Mouse (Mus musculus): ENCODE results near the gene Nfia.

The Nfia gene

DNA sequence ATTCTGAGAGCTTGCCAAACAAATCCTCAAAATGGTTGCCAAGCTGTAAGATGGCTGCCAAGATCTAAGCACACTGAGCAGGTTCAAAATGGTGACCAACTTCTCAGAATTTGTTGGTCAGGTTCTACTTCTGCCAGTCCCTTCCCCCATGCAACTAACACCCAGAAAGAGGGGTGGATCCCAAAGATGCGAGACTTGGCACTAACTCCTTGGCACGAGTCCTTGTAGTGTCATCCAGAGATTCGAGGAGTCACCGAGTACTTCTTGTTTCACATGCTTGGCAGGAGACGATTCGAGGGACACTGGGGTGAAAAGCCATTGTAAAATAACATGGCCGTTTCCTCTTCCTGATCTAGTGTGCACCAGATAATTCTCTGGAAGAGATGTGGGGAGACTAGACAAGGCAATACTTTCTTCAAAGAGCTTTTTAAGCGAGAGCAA lies 151.4 kb downstream of the Nfia start:
- TF ChIP-seq NANOG (IDR thresholded peaks at IDR 0.05; ENCODE audit: borderline replicate concordance, low read length) (no peak), CTCF (conservative IDR thresholded peaks at IDR 0.05; ENCODE audit: low read length) (no peak), POU5F1 (IDR thresholded peaks at IDR 0.05; ENCODE audit: borderline replicate concordance, low read length) (no peak)
- Histone ChIP-seq H3K4me1 (replicated peaks; ENCODE audit: low read depth, low read length) (no peaks in the 10 kb centered on the region), H3K4me3 (replicated peaks; ENCODE audit: low read length) (no peak overlapping the region), H3K9me3 (ENCODE audit: low read length) (peaks cover 5% of the 10 kb centered on the region; the same call in 1 of the 2 replicates), H3K36me3 (ENCODE audit: insufficient read depth, low read length) (no peaks in the 10 kb centered on the region), H3K27me3 (ENCODE audit: insufficient read depth, low read length) (no peaks in the 10 kb centered on the region)

DNA sequence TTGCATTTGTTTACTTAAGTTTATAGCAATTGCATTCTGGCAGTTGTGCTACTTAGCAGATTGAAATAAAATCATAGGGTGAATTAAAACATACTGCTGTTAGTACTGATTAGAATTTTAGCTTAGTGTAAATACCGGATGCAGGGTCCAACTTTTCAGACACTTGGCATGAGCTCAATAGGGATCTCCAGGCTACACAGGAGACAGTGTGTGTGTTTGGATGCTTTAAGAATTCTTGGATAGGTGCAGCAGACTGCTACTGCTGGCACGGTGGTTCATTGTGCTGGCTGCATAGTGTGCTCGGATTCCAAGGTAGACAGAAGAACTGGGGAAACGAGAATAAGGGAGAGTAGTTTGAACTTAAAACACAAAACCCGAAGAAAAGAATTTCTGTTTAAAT lies 151.9 kb downstream of the Nfia start:
- no peaks in the 10 kb centered on the region for H3K36me3 ChIP-seq (ENCODE audit: insufficient read depth, low read length)
- peaks cover 5% of the 10 kb centered on the region; the same call in 1 of the 2 replicates for H3K9me3 ChIP-seq (ENCODE audit: low read length)
- H3K27me3 ChIP-seq (ENCODE audit: insufficient read depth, low read length) = no peaks in the 10 kb centered on the region
- TF ChIP-seq POU5F1 (IDR thresholded peaks at IDR 0.05; ENCODE audit: borderline replicate concordance, low read length) = no peak
- TF ChIP-seq NANOG (IDR thresholded peaks at IDR 0.05; ENCODE audit: borderline replicate concordance, low read length) = no peak
- no peak for TF ChIP-seq CTCF (conservative IDR thresholded peaks at IDR 0.05; ENCODE audit: low read length)
- no peaks in the 10 kb centered on the region for H3K4me1 ChIP-seq (replicated peaks; ENCODE audit: low read depth, low read length)
- H3K4me3 ChIP-seq (replicated peaks; ENCODE audit: low read length) = no peak overlapping the region

DNA sequence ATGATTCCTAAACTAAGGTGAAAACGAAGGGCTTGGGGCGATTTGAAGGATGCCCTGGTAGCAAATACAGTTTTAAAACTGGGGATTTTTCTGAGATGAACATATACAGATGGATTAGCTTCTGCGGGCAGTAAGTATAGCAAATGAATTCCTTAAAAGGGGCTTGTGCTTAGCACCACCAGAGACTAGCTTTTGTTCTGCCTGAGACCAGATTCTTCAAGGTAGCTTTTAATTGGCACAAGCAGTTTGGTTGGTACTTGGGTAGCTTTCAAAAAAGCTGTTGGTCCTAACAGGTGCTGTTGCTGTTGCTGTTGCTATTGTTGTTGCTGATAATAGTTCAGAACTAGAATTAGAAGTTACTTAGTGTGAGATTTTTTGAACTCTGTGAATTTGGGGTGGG lies 152.3 kb downstream of the Nfia start:
- TF ChIP-seq POU5F1 (IDR thresholded peaks at IDR 0.05; ENCODE audit: borderline replicate concordance, low read length) (no peak), NANOG (IDR thresholded peaks at IDR 0.05; ENCODE audit: borderline replicate concordance, low read length) (no peak), CTCF (conservative IDR thresholded peaks at IDR 0.05; ENCODE audit: low read length) (no peak)
- peaks cover 5% of the 10 kb centered on the region; the same call in 1 of the 2 replicates for H3K9me3 ChIP-seq (ENCODE audit: low read length)
- H3K36me3 ChIP-seq (ENCODE audit: insufficient read depth, low read length) = no peaks in the 10 kb centered on the region
- no peak overlapping the region for H3K4me3 ChIP-seq (replicated peaks; ENCODE audit: low read length)
- no peaks in the 10 kb centered on the region for H3K4me1 ChIP-seq (replicated peaks; ENCODE audit: low read depth, low read length)
- H3K27me3 ChIP-seq (ENCODE audit: insufficient read depth, low read length) = no peaks in the 10 kb centered on the region

DNA sequence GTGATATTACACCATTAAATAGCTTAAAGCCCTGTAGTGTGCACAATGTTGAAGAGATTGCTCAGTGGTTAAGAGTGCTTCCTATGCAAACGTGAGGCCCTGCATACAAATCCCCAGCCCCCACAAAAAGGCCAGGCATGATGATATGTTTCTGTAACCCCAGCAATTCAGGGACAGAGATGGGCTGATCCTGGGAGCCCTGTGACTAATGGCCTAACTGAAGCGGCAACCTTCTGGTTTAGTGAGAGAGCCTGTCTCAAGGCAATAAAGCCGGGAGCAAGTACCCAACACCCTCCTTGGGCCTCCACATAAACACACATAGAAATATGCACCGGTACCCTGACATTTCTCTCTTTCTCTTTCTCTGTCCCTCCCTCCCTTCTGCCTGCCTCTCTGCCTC lies 153.1 kb downstream of the Nfia start:
- no peak overlapping the region for H3K4me3 ChIP-seq (replicated peaks; ENCODE audit: low read length)
- peaks cover 5% of the 10 kb centered on the region; the same call in 1 of the 2 replicates for H3K9me3 ChIP-seq (ENCODE audit: low read length)
- no peak for TF ChIP-seq NANOG (IDR thresholded peaks at IDR 0.05; ENCODE audit: borderline replicate concordance, low read length)
- no peak for TF ChIP-seq CTCF (conservative IDR thresholded peaks at IDR 0.05; ENCODE audit: low read length)
- no peak for TF ChIP-seq POU5F1 (IDR thresholded peaks at IDR 0.05; ENCODE audit: borderline replicate concordance, low read length)
- no peaks in the 10 kb centered on the region for H3K36me3 ChIP-seq (ENCODE audit: insufficient read depth, low read length)
- H3K27me3 ChIP-seq (ENCODE audit: insufficient read depth, low read length) = no peaks in the 10 kb centered on the region
- H3K4me1 ChIP-seq (replicated peaks; ENCODE audit: low read depth, low read length) = no peaks in the 10 kb centered on the region

DNA sequence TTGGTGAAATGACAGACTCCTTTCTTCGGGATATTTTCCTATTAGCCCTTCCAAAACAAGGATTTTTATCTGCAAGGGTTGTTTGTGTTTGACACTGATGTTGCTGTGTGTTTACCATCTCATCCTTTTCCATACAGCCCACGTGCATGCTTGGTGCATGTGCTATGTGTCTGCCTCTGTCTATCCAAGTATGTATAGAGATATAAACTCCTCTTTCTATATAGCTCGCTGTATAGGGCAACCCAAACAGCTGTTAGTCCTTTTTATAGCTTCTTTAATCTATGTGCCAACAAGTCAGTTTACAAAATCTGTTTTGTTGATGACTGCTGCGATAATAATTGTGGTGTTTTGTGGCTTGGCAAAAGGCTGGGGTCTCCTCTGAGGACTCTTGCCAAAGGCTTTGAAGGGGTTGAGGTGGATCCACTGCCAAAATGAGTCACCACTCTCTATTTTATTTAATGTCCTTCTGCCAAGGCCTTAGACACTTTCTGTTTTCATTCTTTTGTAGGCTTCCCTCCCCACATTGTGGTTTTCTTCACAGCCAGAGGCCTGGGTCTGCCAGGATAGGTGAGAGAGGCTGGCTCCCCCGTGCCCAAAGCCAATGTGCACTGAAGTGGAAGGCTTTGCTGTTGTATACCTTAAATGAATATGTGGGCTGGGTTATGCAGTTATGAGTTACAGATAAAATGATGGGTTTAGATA lies 154.2 kb downstream of the Nfia start:
- Histone ChIP-seq H3K36me3 (ENCODE audit: insufficient read depth, low read length) (no peaks in the 10 kb centered on the region), H3K4me1 (replicated peaks; ENCODE audit: low read depth, low read length) (no peaks in the 10 kb centered on the region), H3K27me3 (ENCODE audit: insufficient read depth, low read length) (no peaks in the 10 kb centered on the region), H3K4me3 (replicated peaks; ENCODE audit: low read length) (no peak overlapping the region), H3K9me3 (ENCODE audit: low read length) (peaks cover 5% of the 10 kb centered on the region; the same call in 1 of the 2 replicates)
- TF ChIP-seq POU5F1 (IDR thresholded peaks at IDR 0.05; ENCODE audit: borderline replicate concordance, low read length) = no peak
- no peak for TF ChIP-seq NANOG (IDR thresholded peaks at IDR 0.05; ENCODE audit: borderline replicate concordance, low read length)
- TF ChIP-seq CTCF (conservative IDR thresholded peaks at IDR 0.05; ENCODE audit: low read length) = no peak

DNA sequence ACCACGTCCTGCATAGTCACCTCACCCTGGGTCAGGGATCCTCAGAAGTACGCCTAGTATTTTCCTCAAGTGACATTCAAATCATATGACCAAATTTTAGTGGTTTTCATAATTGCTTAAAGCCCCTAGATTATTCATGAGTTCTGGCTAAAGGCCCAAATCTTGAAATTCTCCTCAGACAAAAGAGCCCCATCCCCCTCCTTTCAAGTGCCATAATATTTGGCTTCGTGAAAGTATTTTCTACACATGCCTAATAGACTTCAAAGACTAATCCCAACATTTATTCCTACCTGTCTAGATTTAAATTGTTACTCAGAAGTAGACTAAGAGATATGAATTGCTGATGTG lies 154.7 kb downstream of the Nfia start:
- Histone ChIP-seq H3K27me3 (ENCODE audit: insufficient read depth, low read length) (no peaks in the 10 kb centered on the region), H3K9me3 (ENCODE audit: low read length) (peaks cover 5% of the 10 kb centered on the region; the same call in 1 of the 2 replicates), H3K4me3 (replicated peaks; ENCODE audit: low read length) (no peak overlapping the region), H3K4me1 (replicated peaks; ENCODE audit: low read depth, low read length) (no peaks in the 10 kb centered on the region), H3K36me3 (ENCODE audit: insufficient read depth, low read length) (no peaks in the 10 kb centered on the region)
- TF ChIP-seq NANOG (IDR thresholded peaks at IDR 0.05; ENCODE audit: borderline replicate concordance, low read length) (no peak), POU5F1 (IDR thresholded peaks at IDR 0.05; ENCODE audit: borderline replicate concordance, low read length) (no peak), CTCF (conservative IDR thresholded peaks at IDR 0.05; ENCODE audit: low read length) (no peak)

DNA sequence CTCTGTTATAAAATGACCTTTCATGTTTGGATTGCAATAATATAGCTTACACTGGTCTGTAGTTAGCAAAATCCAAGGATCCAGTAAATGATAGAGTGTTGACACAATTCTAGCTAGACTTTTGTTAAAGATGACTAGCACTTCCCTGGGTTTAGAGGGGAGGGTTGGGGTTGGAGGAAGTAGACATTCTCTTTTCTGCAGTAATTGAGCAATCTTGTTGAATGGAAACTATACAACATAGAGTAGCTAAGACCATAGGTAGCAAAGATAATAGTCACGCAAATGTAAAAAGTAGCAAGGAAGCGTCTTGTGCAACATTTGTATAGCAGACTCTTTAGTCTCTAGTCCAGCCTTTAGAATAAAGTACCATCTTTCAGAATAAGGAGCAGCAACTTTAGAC lies 163.8 kb downstream of the Nfia start:
- H3K9me3 ChIP-seq (ENCODE audit: low read length) = no peaks in the 10 kb centered on the region
- no peaks in the 10 kb centered on the region for H3K36me3 ChIP-seq (ENCODE audit: insufficient read depth, low read length)
- TF ChIP-seq NANOG (IDR thresholded peaks at IDR 0.05; ENCODE audit: borderline replicate concordance, low read length) (no peak), POU5F1 (IDR thresholded peaks at IDR 0.05; ENCODE audit: borderline replicate concordance, low read length) (no peak), CTCF (conservative IDR thresholded peaks at IDR 0.05; ENCODE audit: low read length) (no peak)
- H3K27me3 ChIP-seq (ENCODE audit: insufficient read depth, low read length) = no peaks in the 10 kb centered on the region
- H3K4me3 ChIP-seq (replicated peaks; ENCODE audit: low read length) = no peak overlapping the region
- H3K4me1 ChIP-seq (replicated peaks; ENCODE audit: low read depth, low read length) = no peaks in the 10 kb centered on the region

DNA sequence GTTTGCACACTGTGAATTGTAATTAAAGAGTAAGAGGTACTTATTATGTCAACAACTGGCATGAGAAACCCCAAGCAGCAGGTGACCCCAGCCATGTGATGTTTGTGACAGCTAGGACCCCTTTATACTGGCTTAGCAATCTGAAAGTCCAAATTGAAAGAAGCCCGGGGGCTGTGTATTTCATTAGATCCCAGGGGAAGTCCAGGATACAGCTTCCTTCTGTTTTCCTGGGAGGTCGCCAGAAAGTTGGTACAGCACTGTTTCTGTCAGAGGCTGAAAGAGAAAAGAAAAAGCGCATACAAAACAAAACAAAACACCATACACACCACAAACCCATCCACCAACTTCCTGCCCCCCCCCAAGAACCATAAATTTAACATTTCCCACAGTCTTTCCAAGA lies 164.4 kb downstream of the Nfia start:
- Histone ChIP-seq H3K4me3 (replicated peaks; ENCODE audit: low read length) (no peak overlapping the region), H3K4me1 (replicated peaks; ENCODE audit: low read depth, low read length) (no peaks in the 10 kb centered on the region), H3K9me3 (ENCODE audit: low read length) (no peaks in the 10 kb centered on the region), H3K27me3 (ENCODE audit: insufficient read depth, low read length) (no peaks in the 10 kb centered on the region), H3K36me3 (ENCODE audit: insufficient read depth, low read length) (no peaks in the 10 kb centered on the region)
- TF ChIP-seq POU5F1 (IDR thresholded peaks at IDR 0.05; ENCODE audit: borderline replicate concordance, low read length) = no peak
- TF ChIP-seq NANOG (IDR thresholded peaks at IDR 0.05; ENCODE audit: borderline replicate concordance, low read length) = no peak
- no peak for TF ChIP-seq CTCF (conservative IDR thresholded peaks at IDR 0.05; ENCODE audit: low read length)

DNA sequence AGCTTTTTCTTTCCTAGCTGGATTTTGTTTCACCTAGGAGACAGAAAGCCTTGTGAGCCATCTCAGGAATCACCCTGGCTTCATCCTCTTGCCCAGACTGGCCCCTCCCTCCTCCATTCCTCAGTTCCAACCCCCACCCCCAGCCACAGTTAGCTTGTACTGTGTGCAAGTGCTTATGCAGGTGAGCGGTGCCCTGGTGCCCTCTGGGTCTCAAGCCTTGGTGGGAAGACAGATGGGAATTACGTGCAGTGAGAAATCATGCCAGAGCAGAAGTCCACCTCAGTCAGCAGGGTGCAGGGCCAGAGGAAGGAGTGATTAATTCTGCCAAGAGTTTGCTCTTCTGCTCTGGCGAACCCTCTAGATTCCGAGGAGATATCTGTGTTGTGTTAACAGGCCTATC lies 167.0 kb downstream of the Nfia start:
- Histone ChIP-seq H3K4me1 (replicated peaks; ENCODE audit: low read depth, low read length) (no peaks in the 10 kb centered on the region), H3K36me3 (ENCODE audit: insufficient read depth, low read length) (no peaks in the 10 kb centered on the region), H3K4me3 (replicated peaks; ENCODE audit: low read length) (no peak overlapping the region), H3K9me3 (ENCODE audit: low read length) (no peaks in the 10 kb centered on the region), H3K27me3 (ENCODE audit: insufficient read depth, low read length) (no peaks in the 10 kb centered on the region)
- TF ChIP-seq CTCF (conservative IDR thresholded peaks at IDR 0.05; ENCODE audit: low read length) = no peak
- no peak for TF ChIP-seq POU5F1 (IDR thresholded peaks at IDR 0.05; ENCODE audit: borderline replicate concordance, low read length)
- TF ChIP-seq NANOG (IDR thresholded peaks at IDR 0.05; ENCODE audit: borderline replicate concordance, low read length) = no peak
